In genomic region chr8:11091675-11092345, GRCm38 (mm10) we compare ENCODE assay signal across 22 mouse cellular contexts.
DNase-seq lines count a peak whose midpoint lies in the region; ATAC-seq lines count a peak whose summit lies in the region.
"Had no signal": no experiment of that assay in that cellular context is flagged by ENCODE, and none has a peak within 500 bp of the region (broad histone marks: within the 10 kb centered on the region; RNA-seq: fewer than 3 reads in every experiment).

No protein-coding gene starts in this region.

- no peak overlapping the region for H3K27ac ChIP-seq in limb, embryonic 13.5 days
- no peak overlapping the region for H3K27ac ChIP-seq in limb, embryonic 10.5 days
- H3K27ac ChIP-seq in liver, embryonic 11.5 days (ENCODE audit: low read depth, low read length), result peak overlapping the region; percentile 4; the same call in 1 of the 2 replicates
- H3K27ac ChIP-seq: embryonic facial prominence, embryonic 12.5 days; heart, embryonic 15.5 days; hindbrain, embryonic 14.5 days; kidney, embryonic 15.5 days; stomach, embryonic 15.5 days had no signal

- WGBS in limb, embryonic 13.5 days, result 76% methylated on average over 3 of the region's 3 CpGs
- 85% methylated on average over 3 of the region's 3 CpGs for WGBS in limb, embryonic 10.5 days
- 17% methylated on average over 3 of the region's 3 CpGs for WGBS in liver, embryonic 11.5 days

- no peak overlapping the region for H3K9ac ChIP-seq in limb, embryonic 13.5 days
- H3K9ac ChIP-seq in liver, embryonic 11.5 days (ENCODE audit: low read depth, low read length), result no peak overlapping the region
- H3K9ac ChIP-seq: embryonic facial prominence, embryonic 12.5 days; heart, embryonic 15.5 days; hindbrain, embryonic 14.5 days; kidney, embryonic 15.5 days; stomach, embryonic 15.5 days had no signal

- H3K4me2 ChIP-seq in limb, embryonic 13.5 days (replicated peaks), result no peak overlapping the region
- H3K4me2 ChIP-seq in liver, embryonic 11.5 days, result peak overlapping the region; percentile 37; the same call in 1 of the 2 replicates
- H3K4me2 ChIP-seq: embryonic facial prominence, embryonic 12.5 days; heart, embryonic 15.5 days; hindbrain, embryonic 14.5 days; kidney, embryonic 15.5 days; stomach, embryonic 15.5 days had no signal

- DNase-seq in heart, adult 11 months, result peak; percentile 61
- DNase-seq in heart, postnatal 14 days, result no peak
- no peak for DNase-seq in limb, embryonic 10.5 days (ENCODE audit: low spot score)
- DNase-seq in liver, embryonic 11.5 days (ENCODE audit: low spot score), result no peak
- DNase-seq in gastrocnemius, postnatal 36 days, result no peak
- DNase-seq in layer of hippocampus, adult 8-10 months (ENCODE audit: low spot score in 2 of 2), result no peak
- DNase-seq: cerebellum, adult 8-10 months; lung, adult 18-20 months; lung, postnatal 14 days; retina, postnatal 1 day; thymus, adult 2 months had no signal

- no peaks in the 10 kb centered on the region for H3K9me3 ChIP-seq in limb, embryonic 13.5 days
- H3K9me3 ChIP-seq in limb, embryonic 10.5 days (replicated peaks), result no peaks in the 10 kb centered on the region
- H3K9me3 ChIP-seq in liver, embryonic 11.5 days (ENCODE audit: control insufficient read depth, low read length), result no peaks in the 10 kb centered on the region
- H3K9me3 ChIP-seq: embryonic facial prominence, embryonic 12.5 days; heart, embryonic 15.5 days; kidney, embryonic 15.5 days; megakaryocyte, embryonic 14.5 days; stomach, embryonic 15.5 days had no signal

- peak; percentile 32; the same call in 1 of the 2 replicates for ATAC-seq in limb, embryonic 13.5 days (ENCODE audit: low FRiP score, low read depth)
- ATAC-seq in liver, embryonic 11.5 days (replicated peaks; ENCODE audit: low FRiP score), result peak; percentile 95
- peak; percentile 66 for ATAC-seq in megakaryocyte progenitor cell, adult 5-6 weeks (replicated peaks; ENCODE audit: poor library complexity)
- ATAC-seq: CD4-positive, CD25-positive, alpha-beta regulatory T cell, adult 4 months; forebrain, embryonic 14.5 days had no signal

- peaks cover 5% of the 10 kb centered on the region for H3K27me3 ChIP-seq in limb, embryonic 13.5 days
- 0 out of 2 replicates have a peak, but pooled peaks cover 6% of the 10 kb centered on the region for H3K27me3 ChIP-seq in limb, embryonic 10.5 days (ENCODE audit: low read depth, poor library complexity, severe bottlenecking)
- H3K27me3 ChIP-seq in liver, embryonic 11.5 days (replicated peaks; ENCODE audit: control insufficient read depth, insufficient read depth, low read length), result peaks cover 3% of the 10 kb centered on the region
- H3K27me3 ChIP-seq: embryonic facial prominence, embryonic 12.5 days; heart, embryonic 15.5 days; stomach, embryonic 15.5 days had no signal

- intact Hi-C loops in heart, postnatal 14 days (cut with DNase I), result no loop called here
- intact Hi-C loops in gastrocnemius, postnatal 36 days (cut with DNase I), result no loop called here

- H3K4me3 ChIP-seq in limb, embryonic 13.5 days, result no peak overlapping the region
- H3K4me3 ChIP-seq in limb, embryonic 10.5 days, result no peak overlapping the region
- no peak overlapping the region for H3K4me3 ChIP-seq in liver, embryonic 11.5 days (ENCODE audit: low read depth, low read length)
- H3K4me3 ChIP-seq: embryonic facial prominence, embryonic 12.5 days; erythroblast, embryonic 14.5 days; heart, embryonic 15.5 days; kidney, embryonic 15.5 days; megakaryocyte, embryonic 14.5 days; stomach, embryonic 15.5 days had no signal

- H3K36me3 ChIP-seq in limb, embryonic 13.5 days, result no peaks in the 10 kb centered on the region
- H3K36me3 ChIP-seq in limb, embryonic 10.5 days, result no peaks in the 10 kb centered on the region
- no peaks in the 10 kb centered on the region for H3K36me3 ChIP-seq in liver, embryonic 11.5 days (ENCODE audit: control insufficient read depth, insufficient read depth, low read length)
- H3K36me3 ChIP-seq: embryonic facial prominence, embryonic 12.5 days; heart, embryonic 15.5 days; kidney, embryonic 15.5 days; stomach, embryonic 15.5 days had no signal

- H3K4me1 ChIP-seq in limb, embryonic 13.5 days, result peaks cover 41% of the 10 kb centered on the region
- peaks cover 4% of the 10 kb centered on the region; the same call in 1 of the 2 replicates for H3K4me1 ChIP-seq in limb, embryonic 10.5 days
- H3K4me1 ChIP-seq in liver, embryonic 11.5 days (replicated peaks; ENCODE audit: control insufficient read depth, insufficient read depth, low read length), result peaks cover 23% of the 10 kb centered on the region
- H3K4me1 ChIP-seq: heart, embryonic 15.5 days; kidney, embryonic 15.5 days; stomach, embryonic 15.5 days had no signal

Comparison
In these comparisons a context has a peak if more than half of its experiments do, and no peak if none do; other contexts are left out.
1. ATAC-seq: peak in every context shown above with its lines; median percentile 95 in liver, embryonic 11.5 days; 66 in megakaryocyte progenitor cell, adult 5-6 weeks; 32 in limb, embryonic 13.5 days.